In the genomic region with DNA sequence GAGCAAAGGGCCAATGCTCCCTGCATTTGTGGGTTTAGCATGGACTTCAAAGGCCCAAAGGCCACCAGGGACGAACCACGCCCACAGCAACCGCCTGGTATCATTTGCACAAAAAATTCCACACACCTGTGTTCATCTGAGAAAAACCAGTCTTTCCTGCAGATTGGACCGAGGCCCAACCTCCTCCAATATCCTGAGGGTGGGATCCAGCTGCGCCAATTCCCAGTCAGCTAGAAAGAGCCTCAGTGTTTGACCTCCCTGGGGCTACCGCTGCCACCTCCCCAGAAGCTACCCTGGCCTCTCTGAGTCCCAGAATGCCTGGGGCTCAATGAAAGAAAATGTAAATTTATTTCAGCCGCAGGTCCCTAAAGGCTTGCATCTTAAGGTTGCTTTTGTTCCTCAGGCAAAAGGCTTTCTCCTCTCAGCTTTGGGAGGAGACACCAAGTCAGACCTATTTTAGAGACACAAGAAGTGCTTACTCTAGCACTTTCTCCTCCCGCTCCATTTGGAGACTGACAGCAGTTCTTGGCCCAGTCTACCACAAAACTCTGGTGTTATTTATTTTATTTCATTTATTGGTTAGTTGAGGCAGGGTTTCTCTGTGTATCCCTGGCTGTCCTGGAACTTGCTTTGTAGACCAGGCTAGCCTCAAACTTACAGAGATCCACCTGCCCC, we compare ENCODE assay signal across 14 mouse cellular contexts.
DNase-seq lines count a peak whose midpoint lies in the region; ATAC-seq and TF ChIP-seq lines count a peak whose summit lies in the region.
"Had no signal": no experiment of that assay in that cellular context is flagged by ENCODE, and none has a peak within 500 bp of the region (broad histone marks: within the 10 kb centered on the region; RNA-seq: fewer than 3 reads in every experiment).

No protein-coding gene starts in this region.

- WGBS in lung, embryonic 14.5 days, result 34% methylated on average over 8 of the region's 8 CpGs
- WGBS in limb, embryonic 15.5 days, result 23% methylated on average over 8 of the region's 8 CpGs

- TF ChIP-seq CTCF in lung, embryonic 14.5 days (IDR thresholded peaks at IDR 0.05; ENCODE audit: low read depth), result no peak

- no peak overlapping the region for H3K4me3 ChIP-seq in lung, embryonic 14.5 days (ENCODE audit: low read depth, low read length)
- H3K4me3 ChIP-seq in limb, embryonic 15.5 days, result no peak overlapping the region
- H3K4me3 ChIP-seq: liver, embryonic 12.5 days had no signal

- 0 out of 2 replicates have a peak, but pooled peaks have one; percentile 34 for ATAC-seq in lung, embryonic 14.5 days (ENCODE audit: insufficient read depth)
- no peak for ATAC-seq in limb, embryonic 15.5 days (ENCODE audit: insufficient number of reproducible peaks, low FRiP score, low TSS enrichment, low read depth)
- ATAC-seq: liver, embryonic 12.5 days; midbrain, embryonic 16.5 days had no signal

- H3K9me3 ChIP-seq in lung, embryonic 14.5 days (ENCODE audit: low read depth, low read length), result no peaks in the 10 kb centered on the region
- no peaks in the 10 kb centered on the region for H3K9me3 ChIP-seq in limb, embryonic 15.5 days
- H3K9me3 ChIP-seq: liver, embryonic 12.5 days had no signal

- H3K4me1 ChIP-seq in lung, embryonic 14.5 days (ENCODE audit: insufficient read depth), result no peaks in the 10 kb centered on the region
- H3K4me1 ChIP-seq in limb, embryonic 15.5 days, result peaks cover 21% of the 10 kb centered on the region
- H3K4me1 ChIP-seq: liver, embryonic 12.5 days had no signal

- peak overlapping the region; percentile 59; the same call in 1 of the 2 replicates for H3K27ac ChIP-seq in lung, embryonic 14.5 days (ENCODE audit: low read depth)
- peak overlapping the region; percentile 17; the same call in 1 of the 2 replicates for H3K27ac ChIP-seq in limb, embryonic 15.5 days
- H3K27ac ChIP-seq: kidney, postnatal 0 days; liver, embryonic 12.5 days had no signal

- no peaks in the 10 kb centered on the region for H3K27me3 ChIP-seq in lung, embryonic 14.5 days (ENCODE audit: insufficient read depth, low read length)
- H3K27me3 ChIP-seq in limb, embryonic 15.5 days, result no peaks in the 10 kb centered on the region
- H3K27me3 ChIP-seq: liver, embryonic 12.5 days had no signal

- H3K36me3 ChIP-seq in lung, embryonic 14.5 days (ENCODE audit: insufficient read depth), result no peaks in the 10 kb centered on the region
- no peaks in the 10 kb centered on the region for H3K36me3 ChIP-seq in limb, embryonic 15.5 days
- H3K36me3 ChIP-seq: liver, embryonic 12.5 days had no signal

- H3K9ac ChIP-seq in lung, embryonic 14.5 days, result no peak overlapping the region
- H3K9ac ChIP-seq in limb, embryonic 15.5 days, result no peak overlapping the region
- H3K9ac ChIP-seq: liver, embryonic 12.5 days had no signal

- DNase-seq in lung, embryonic 14.5 days, result peak; percentile 68
- DNase-seq in lung, postnatal 10 days, result no peak
- DNase-seq in ES-CJ7 (ENCODE audit: low read depth, low spot score) (peak; percentile 90), WW6 (ENCODE audit: low read depth, low spot score) (peak; percentile 48)
- DNase-seq in Muller cell, postnatal 12 days (ENCODE audit: inconsistent ontology term), result no peak
- no peak for DNase-seq in adrenal gland, postnatal 36 days
- DNase-seq: adrenal gland, adult 8-10 months; cerebellum, adult 2 months; heart, postnatal 10 days; lung, postnatal 4 days had no signal

- no peak overlapping the region for H3K4me2 ChIP-seq in lung, embryonic 14.5 days
- peak overlapping the region; percentile 15; the same call in 1 of the 2 replicates for H3K4me2 ChIP-seq in limb, embryonic 15.5 days
- H3K4me2 ChIP-seq: liver, embryonic 12.5 days had no signal

Comparison
In these comparisons a context has a peak if more than half of its experiments do, and no peak if none do; other contexts are left out.
1. DNase-seq: peak in lung, embryonic 14.5 days (single experiment), ES-CJ7 (single experiment) and WW6 (single experiment); none in lung, postnatal 10 days (single experiment), Muller cell, postnatal 12 days (single experiment) and adrenal gland, postnatal 36 days (0 of 2).